Mouse (Mus musculus) stomach, postnatal 0 days (tissue): ENCODE data around the gene Alkbh5.

ENCODE experiments used
- CTCF ChIP-seq: IDR thresholded peaks from 2 replicates; pipeline ENCODE4 v1.5.1; 2016; ENCODE audit warnings: antibody characterized with exemption, low read depth, mild to moderate bottlenecking, moderate library complexity
- EP300 ChIP-seq: optimal IDR thresholded peaks from 2 replicates; pipeline ENCODE3; 2016; ENCODE audit warnings: antibody characterized with exemption

DNA sequence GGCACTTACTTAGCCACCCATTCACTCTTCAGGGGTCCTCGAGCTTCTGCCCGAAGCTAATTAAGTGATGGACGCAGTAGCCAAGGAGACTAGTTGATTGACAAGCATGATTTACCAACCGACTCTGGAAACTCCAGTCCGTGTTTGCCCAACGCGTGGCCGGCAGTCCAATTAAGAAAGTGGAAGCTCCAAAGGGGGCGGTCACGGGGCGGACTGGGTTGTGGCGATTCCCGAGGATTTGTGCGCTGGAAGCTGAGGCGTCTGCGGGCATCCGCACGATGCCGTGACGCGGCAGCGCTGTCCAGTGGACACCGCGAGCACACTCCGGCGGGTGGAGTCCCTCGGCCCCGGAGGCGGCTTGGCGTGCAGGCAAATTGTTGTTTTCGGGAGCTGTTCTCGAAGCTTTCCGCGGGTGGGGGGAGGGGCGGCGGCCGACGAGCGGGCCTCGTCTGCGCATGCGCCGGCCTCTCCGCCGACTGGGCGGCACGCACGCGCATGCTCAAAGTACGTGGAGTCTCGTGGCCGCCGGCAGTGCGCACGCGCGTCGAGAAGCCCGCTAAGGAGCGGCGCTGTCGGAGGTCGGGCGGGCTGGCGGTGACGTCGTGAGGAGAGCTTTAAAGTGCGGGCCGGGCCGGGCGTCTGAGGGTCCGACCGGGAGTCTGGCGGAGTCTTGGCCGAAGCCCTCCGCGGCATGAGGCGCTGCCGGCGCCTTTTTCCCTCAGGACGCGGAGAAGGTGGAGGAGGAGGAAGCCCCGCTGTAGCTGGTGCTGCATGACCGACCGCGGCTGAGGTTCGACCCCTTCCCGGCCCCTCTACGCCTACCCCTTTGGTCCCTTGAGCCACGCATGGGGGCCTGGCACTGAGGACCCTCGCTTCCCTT, 1.5 kb downstream of the Alkbh5 start:
- TF ChIP-seq CTCF (peak; percentile 44), EP300 (no peak)
